Mouse (Mus musculus) MEL (cell line): ENCODE measurements around the gene Krtap9-5. TPM values are rescaled to one million over a fixed set of nuclear protein-coding genes. Genes with fewer than 3 reads are reported as not detected.

ENCODE experiments used
- DNase-seq: peaks from one replicate; pipeline ENCODE4 v3.0.0; 2011; ENCODE audit warnings: low read depth, low spot score
- H3K27ac ChIP-seq: 2 replicates; pipeline ENCODE4 v1.5.1; 2012; ENCODE audit warnings: low read depth, mild to moderate bottlenecking, control low read depth, low read length, moderate library complexity; ENCODE audit not compliant: control insufficient read depth
- H3K27me3 ChIP-seq, 2 experiments: fragments of 150-350 bp in 1 of 2; sonication (generic) in 1 of 2; 2 replicates each; pipeline ENCODE4 v1.6.1; 2012; ENCODE audit warnings: low read length in 2 of 2, mild to moderate bottlenecking in 2 of 2, improper control_type of control experiment in 1 of 2, moderate library complexity in 1 of 2; ENCODE audit not compliant: insufficient read depth in 2 of 2, control insufficient read depth in 1 of 2
- H3K36me3 ChIP-seq, 2 experiments: 2 replicates each; pipeline ENCODE4 v1.6.1; 2012 to 2014; ENCODE audit warnings: low read length in 2 of 2, improper control_type of control experiment in 1 of 2, inconsistent platforms in 1 of 2, mild to moderate bottlenecking in 1 of 2; ENCODE audit not compliant: insufficient read depth in 2 of 2, control insufficient read depth in 1 of 2
- H3K4me1 ChIP-seq, 2 experiments: fragments of 150-350 bp in 1 of 2; sonication (generic) in 1 of 2; 2 replicates each; pipeline ENCODE4 v1.6.1; 2012; ENCODE audit warnings: low read length in 2 of 2, improper control_type of control experiment in 1 of 2, mild to moderate bottlenecking in 1 of 2; ENCODE audit not compliant: insufficient read depth in 2 of 2, control insufficient read depth in 1 of 2
- H3K4me3 ChIP-seq, 2 experiments: fragments of 150-350 bp in 1 of 2; sonication (generic) in 1 of 2; 2 replicates each; pipeline ENCODE4 v1.5.1; 2012; ENCODE audit warnings: low read depth in 2 of 2, low read length in 2 of 2, mild to moderate bottlenecking in 2 of 2, moderate library complexity in 2 of 2, control low read depth in 1 of 2, improper control_type of control experiment in 1 of 2; ENCODE audit not compliant: control insufficient read depth in 1 of 2, insufficient read depth in 1 of 2
- H3K79me2 ChIP-seq: 2 replicates; pipeline ENCODE4 v1.6.1; 2012; ENCODE audit warnings: mild to moderate bottlenecking, low read length, moderate library complexity; ENCODE audit not compliant: control insufficient read depth, poor library complexity, insufficient read depth
- H3K9ac ChIP-seq: 2 replicates; pipeline ENCODE4 v1.6.1; 2012; ENCODE audit warnings: low read depth, mild to moderate bottlenecking, control low read depth, low read length, moderate library complexity; ENCODE audit not compliant: control insufficient read depth, poor library complexity, severe bottlenecking
- H3K9me3 ChIP-seq: fragments of 150-350 bp; sonication (generic); replicated peaks from 2 replicates; pipeline ENCODE4 v1.6.1; 2012; ENCODE audit warnings: mild to moderate bottlenecking, low read length, improper control_type of control experiment, moderate library complexity; ENCODE audit not compliant: insufficient read depth
- CHD1 ChIP-seq: IDR thresholded peaks from 2 replicates; pipeline ENCODE4 v1.6.1; 2012; ENCODE audit warnings: low read depth, mild to moderate bottlenecking, inconsistent platforms, low read length, improper control_type of control experiment
- CTCF ChIP-seq, 3 experiments: IDR thresholded peaks in 2 of 3; conservative IDR thresholded peaks in 1 of 3; 2 replicates each; pipeline ENCODE4 v1.5.1; 2011 to 2012; ENCODE audit warnings: low read length in 3 of 3, low read depth in 2 of 3, mild to moderate bottlenecking in 2 of 3, improper control_type of control experiment in 1 of 3, inconsistent platforms in 1 of 3, mixed read lengths in 1 of 3, moderate library complexity in 1 of 3; ENCODE audit not compliant: control insufficient read depth in 1 of 3, insufficient read depth in 1 of 3, poor library complexity in 1 of 3, severe bottlenecking in 1 of 3
- ELF1 ChIP-seq: IDR thresholded peaks from 2 replicates; pipeline ENCODE4 v1.6.1; 2014; ENCODE audit warnings: low read depth, mild to moderate bottlenecking, inconsistent platforms, low read length, improper control_type of control experiment, moderate library complexity
- GABPA ChIP-seq: IDR thresholded peaks from 2 replicates; pipeline ENCODE4 v1.6.1; 2012; ENCODE audit warnings: low read depth, mild to moderate bottlenecking, inconsistent platforms, low read length, improper control_type of control experiment, moderate library complexity
- JUND ChIP-seq: IDR thresholded peaks from 2 replicates; pipeline ENCODE4 v1.6.1; 2011; ENCODE audit warnings: low read depth, mild to moderate bottlenecking, improper control_type of control experiment, low read length
- MYC ChIP-seq: IDR thresholded peaks from 2 replicates; pipeline ENCODE4 v1.6.1; 2011; ENCODE audit warnings: low read depth, mild to moderate bottlenecking, low read length, improper control_type of control experiment, moderate library complexity
- NELFE ChIP-seq: IDR thresholded peaks from 2 replicates; pipeline ENCODE4 v1.6.1; 2011; ENCODE audit warnings: low read depth, low read length, improper control_type of control experiment
- NRF1 ChIP-seq: IDR thresholded peaks from 2 replicates; pipeline ENCODE4 v1.6.1; 2014; ENCODE audit warnings: low read depth, mild to moderate bottlenecking, inconsistent platforms, low read length, improper control_type of control experiment, moderate library complexity; ENCODE audit not compliant: poor library complexity, insufficient read depth, severe bottlenecking
- POLR2A ChIP-seq, 2 experiments: IDR thresholded peaks; 2 replicates each; pipeline ENCODE4 v1.6.1; 2011 to 2012; ENCODE audit warnings: low read length in 2 of 2, mild to moderate bottlenecking in 2 of 2, control low read depth in 1 of 2, improper control_type of control experiment in 1 of 2, low read depth in 1 of 2, moderate library complexity in 1 of 2; ENCODE audit not compliant: control insufficient read depth in 1 of 2, insufficient read depth in 1 of 2, poor library complexity in 1 of 2
- POLR2AphosphoS2 ChIP-seq: IDR thresholded peaks from 2 replicates; pipeline ENCODE4 v1.6.1; 2011; ENCODE audit warnings: low read length, improper control_type of control experiment
- RCOR1 ChIP-seq: IDR thresholded peaks from 2 replicates; pipeline ENCODE4 v1.6.1; 2012; ENCODE audit warnings: low read depth, mild to moderate bottlenecking, inconsistent platforms, low read length, improper control_type of control experiment
- SIN3A ChIP-seq: IDR thresholded peaks from 2 replicates; pipeline ENCODE4 v1.6.1; 2012; ENCODE audit warnings: low read length, improper control_type of control experiment, inconsistent platforms
- SMC3 ChIP-seq: IDR thresholded peaks from 2 replicates; pipeline ENCODE4 v1.6.1; 2011; ENCODE audit warnings: low read depth, low read length, improper control_type of control experiment
- TAL1 ChIP-seq: IDR thresholded peaks from 2 replicates; pipeline ENCODE4 v1.6.1; 2012; ENCODE audit warnings: mild to moderate bottlenecking, inconsistent platforms, low read length, moderate library complexity, mixed read lengths
- TBP ChIP-seq: IDR thresholded peaks from 2 replicates; pipeline ENCODE4 v1.8.0; 2011; ENCODE audit warnings: low read depth, low read length, improper control_type of control experiment
- UBTF ChIP-seq: IDR thresholded peaks from 2 replicates; pipeline ENCODE4 v1.6.1; 2012; ENCODE audit warnings: low read depth, mild to moderate bottlenecking, inconsistent platforms, low read length, improper control_type of control experiment, moderate library complexity, borderline replicate concordance; ENCODE audit not compliant: insufficient read depth
- USF1 ChIP-seq: IDR thresholded peaks from 2 replicates; pipeline ENCODE4 v1.6.1; 2014; ENCODE audit warnings: low read depth, mild to moderate bottlenecking, inconsistent platforms, low read length, improper control_type of control experiment, moderate library complexity
- USF2 ChIP-seq, 2 experiments: IDR thresholded peaks; 2 replicates each; pipeline ENCODE4 v1.6.1; 2011 to 2012; ENCODE audit warnings: improper control_type of control experiment in 2 of 2, low read length in 2 of 2, borderline replicate concordance in 1 of 2, inconsistent platforms in 1 of 2, low read depth in 1 of 2, mild to moderate bottlenecking in 1 of 2; ENCODE audit not compliant: insufficient read depth in 1 of 2
- ZC3H11A ChIP-seq: IDR thresholded peaks from 2 replicates; pipeline ENCODE4 v1.6.1; 2012; ENCODE audit warnings: low read depth, mild to moderate bottlenecking, inconsistent platforms, low read length, improper control_type of control experiment
- ZKSCAN1 ChIP-seq: IDR thresholded peaks from 2 replicates; pipeline ENCODE4 v1.6.1; 2012; ENCODE audit warnings: low read depth, mild to moderate bottlenecking, inconsistent platforms, low read length, improper control_type of control experiment, moderate library complexity
- ZMIZ1 ChIP-seq: IDR thresholded peaks from 2 replicates; pipeline ENCODE4 v1.6.1; 2012; ENCODE audit warnings: low read depth, mild to moderate bottlenecking, inconsistent platforms, low read length, improper control_type of control experiment, moderate library complexity
- ZNF384 ChIP-seq: IDR thresholded peaks from 2 replicates; pipeline ENCODE4 v1.6.1; 2012; ENCODE audit warnings: low read depth, mild to moderate bottlenecking, inconsistent platforms, low read length, improper control_type of control experiment
- polyA plus RNA-seq, 2 experiments: library from polyadenylated mRNA; stranded (reverse) in 1 of 2; unstranded in 1 of 2; fragments of >175 nt in 1 of 2; fragments of >200 nt in 1 of 2; gene quantifications; 2 replicates each; pipeline versions ENCODE4 v1.2.1 to v1.2.4; 2012; ENCODE audit warnings: low replicate concordance in 2 of 2, low read depth in 1 of 2; ENCODE audit not compliant: insufficient read length in 2 of 2, insufficient read depth in 1 of 2, missing spikeins in 1 of 2
- total RNA-seq: library from RNA; depleted of rRNA; stranded (reverse); fragments of 300-350 nt; gene quantifications from 2 replicates; pipeline ENCODE4 v1.2.3, GENCODE M21; 2012

Gene Krtap9-5
- total and polyA plus RNA-seq, 3 experiments, result not detected

- Histone ChIP-seq H3K27me3 (no peaks in the 10 kb centered on the region), H3K4me1 (no peaks in the 10 kb centered on the region)
- TF ChIP-seq NRF1 (no peak), MYC (no peak), JUND (no peak), USF1 (no peak), NELFE (no peak), TBP (no peak), SIN3A (no peak), RCOR1 (no peak), GABPA (no peak), TAL1 (no peak), UBTF (no peak), ZMIZ1 (no peak), POLR2AphosphoS2 (no peak)
- TF ChIP-seq, all 39 proteins: peak for 0
- Histone ChIP-seq H3K9ac (no peak overlapping the region), H3K79me2 (no peaks in the 10 kb centered on the region), H3K27ac (no peak overlapping the region), H3K36me3 (no peaks in the 10 kb centered on the region), H3K9me3 (no peaks in the 10 kb centered on the region), H3K4me3 (no peak overlapping the region)
- DNase-seq, result no peak
These were observed 42.3 kb downstream of the Krtap9-5 start for GRCm38 (mm10) chr11:99990571-99990970.

- DNase-seq, result no peak
- Histone ChIP-seq H3K79me2 (no peaks in the 10 kb centered on the region), H3K4me3 (no peak within 1 kb of the TSS), H3K36me3 (no peaks in the 10 kb centered on the region), H3K4me1 (no peaks in the 10 kb centered on the region), H3K9me3 (no peaks in the 10 kb centered on the region), H3K27me3 (no peaks in the 10 kb centered on the region), H3K9ac (no peak within 1 kb of the TSS), H3K27ac (no peak within 1 kb of the TSS)
- TF ChIP-seq USF2 (IDR thresholded peaks at IDR 0.05; ENCODE audit: borderline replicate concordance in 1 of 2, insufficient read depth in 1 of 2, low read depth in 1 of 2, low read length in 2 of 2), result no peak
- TF ChIP-seq SIN3A, result no peak
- TF ChIP-seq CTCF (IDR thresholded peaks at IDR 0.05 in 2 of 3, conservative IDR thresholded peaks at IDR 0.05 in 1 of 3; ENCODE audit: control insufficient read depth in 1 of 3, insufficient read depth in 1 of 3, low read depth in 2 of 3, low read length in 3 of 3, poor library complexity in 1 of 3, severe bottlenecking in 1 of 3), result no peak
- no peak for TF ChIP-seq ZNF384
- no peak for TF ChIP-seq ZKSCAN1
- no peak for TF ChIP-seq ZC3H11A
- no peak for TF ChIP-seq CHD1
- TF ChIP-seq POLR2AphosphoS2, result no peak
- no peak for TF ChIP-seq POLR2A (IDR thresholded peaks at IDR 0.05; ENCODE audit: control insufficient read depth in 1 of 2, insufficient read depth in 1 of 2, low read depth in 1 of 2, low read length in 2 of 2, poor library complexity in 1 of 2)
- TF ChIP-seq NRF1, result no peak
- no peak for TF ChIP-seq SMC3
- TF ChIP-seq ELF1, result no peak
- TF ChIP-seq TAL1, result no peak
These were observed 45.5 kb downstream of the Krtap9-5 start, which contains the start of gene Krtap17-1 for GRCm38 (mm10) chr11:99993620-99994383. Gene Krtap17-1 (minus strand): TSS chr11:99993994.
